Mouse (Mus musculus) kidney, postnatal 10 days (tissue): Measurements from ENCODE around the gene Rab3ip.
A peak's percentile ranks its signal among the peaks of the same experiment; 100 is the strongest.

Experiments used
- DNase-seq: peaks from one replicate; pipeline ENCODE4 v3.0.0; 2021; ENCODE audit warnings: mixed read lengths

The Rab3ip gene

DNA sequence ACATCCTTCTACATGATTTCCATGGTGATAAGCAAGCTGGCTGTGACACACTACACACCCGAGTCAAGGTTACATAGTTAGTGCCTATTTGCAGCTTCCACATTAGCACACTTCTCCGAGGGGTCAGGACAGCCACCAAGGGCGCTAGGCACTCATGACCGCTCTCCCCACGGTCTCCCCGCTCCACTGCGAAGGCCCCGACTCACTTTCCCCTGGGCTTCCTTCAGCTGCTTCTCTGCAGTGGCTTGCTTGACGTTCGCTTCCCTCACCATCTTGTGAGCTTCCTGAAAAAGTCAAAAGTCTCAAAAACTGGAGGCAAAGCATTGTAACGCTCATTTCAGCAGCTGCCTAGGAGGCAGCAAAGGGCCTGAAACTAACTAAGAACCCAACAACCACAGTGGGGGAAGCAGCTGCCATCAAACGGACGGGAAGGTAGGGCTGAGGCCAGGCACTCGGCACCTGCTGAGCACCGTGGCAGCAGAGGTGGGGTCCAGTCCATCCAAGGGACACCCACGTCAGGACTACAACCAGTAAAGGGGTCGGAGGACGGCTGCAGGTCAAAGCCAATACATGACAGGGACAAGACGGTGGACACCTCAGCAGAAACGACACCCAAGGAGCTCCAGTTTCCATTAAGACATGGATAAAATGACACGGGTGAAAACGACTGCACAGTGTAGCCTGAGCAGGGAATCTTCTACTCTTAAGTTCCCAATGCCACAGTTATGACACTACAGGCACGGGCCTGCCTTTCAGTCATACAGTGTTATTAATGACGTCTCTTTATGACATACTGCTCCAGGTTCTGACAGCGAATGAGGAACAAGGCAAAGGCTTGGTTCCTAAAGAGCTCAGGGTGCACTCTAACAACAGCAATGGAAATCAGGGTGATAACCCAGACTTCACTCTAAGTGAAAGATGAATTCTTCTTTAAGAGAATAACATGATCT, 30.9 kb downstream of the Rab3ip start:
- no peak for DNase-seq

DNA sequence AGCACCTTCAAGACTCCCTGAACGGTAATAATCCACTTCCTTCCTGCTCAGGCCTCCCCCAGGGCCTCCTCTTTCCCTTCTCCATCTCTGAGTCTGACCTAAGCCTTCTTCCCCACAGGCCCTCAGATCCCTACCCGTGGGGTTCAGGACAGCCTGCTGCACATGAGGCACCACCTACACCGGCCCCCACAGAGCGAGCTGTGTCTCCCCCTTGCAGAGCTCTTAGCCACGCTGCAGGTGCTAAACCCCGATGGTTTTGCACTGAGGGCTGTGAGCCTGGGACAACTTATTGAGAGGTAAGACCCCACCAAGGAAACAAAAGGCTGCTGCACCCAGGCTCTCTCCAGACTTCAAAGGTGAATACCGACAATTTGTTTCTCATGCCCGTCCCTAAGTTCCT, 34.0 kb downstream of the Rab3ip start:
- no peak for DNase-seq

DNA sequence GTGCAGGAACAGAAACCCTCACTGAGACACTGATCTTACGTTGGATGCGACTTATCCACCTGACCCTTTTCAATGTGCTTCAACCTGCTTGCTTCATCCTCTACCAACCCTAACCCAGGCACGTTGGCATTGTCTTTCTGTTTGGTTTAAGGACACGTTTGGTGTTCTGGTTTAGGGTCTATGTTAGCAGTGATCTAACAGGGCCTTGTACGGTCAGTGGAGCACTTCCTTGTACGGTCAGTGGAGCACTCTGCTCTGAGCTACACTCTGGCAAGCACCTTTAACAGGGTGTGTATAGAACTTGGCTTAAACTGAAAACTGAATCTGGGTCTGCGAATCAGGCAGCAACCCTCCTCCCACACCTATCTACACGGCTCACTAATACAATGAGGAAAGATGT, 35.3 kb downstream of the Rab3ip start:
- DNase-seq: no peak

DNA sequence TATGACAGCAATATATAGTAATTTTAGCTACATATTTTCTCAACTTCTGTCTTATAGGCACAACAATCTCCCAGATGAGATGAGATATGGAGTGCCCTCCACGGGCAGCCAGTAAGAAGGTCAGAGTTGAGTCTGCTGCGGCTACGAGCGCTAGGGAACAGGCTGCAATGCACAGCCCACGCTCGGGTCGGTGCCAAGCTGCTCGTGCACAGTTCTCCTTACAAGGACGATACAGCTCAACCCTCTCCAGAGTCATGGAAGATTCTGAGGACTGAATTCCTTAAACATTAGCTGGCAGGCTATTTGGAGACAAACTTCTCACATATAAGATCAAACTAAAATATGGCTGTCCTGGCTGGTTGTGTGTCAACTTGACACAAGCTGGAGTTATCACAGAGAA, 36.0 kb downstream of the Rab3ip start:
- no peak for DNase-seq

DNA sequence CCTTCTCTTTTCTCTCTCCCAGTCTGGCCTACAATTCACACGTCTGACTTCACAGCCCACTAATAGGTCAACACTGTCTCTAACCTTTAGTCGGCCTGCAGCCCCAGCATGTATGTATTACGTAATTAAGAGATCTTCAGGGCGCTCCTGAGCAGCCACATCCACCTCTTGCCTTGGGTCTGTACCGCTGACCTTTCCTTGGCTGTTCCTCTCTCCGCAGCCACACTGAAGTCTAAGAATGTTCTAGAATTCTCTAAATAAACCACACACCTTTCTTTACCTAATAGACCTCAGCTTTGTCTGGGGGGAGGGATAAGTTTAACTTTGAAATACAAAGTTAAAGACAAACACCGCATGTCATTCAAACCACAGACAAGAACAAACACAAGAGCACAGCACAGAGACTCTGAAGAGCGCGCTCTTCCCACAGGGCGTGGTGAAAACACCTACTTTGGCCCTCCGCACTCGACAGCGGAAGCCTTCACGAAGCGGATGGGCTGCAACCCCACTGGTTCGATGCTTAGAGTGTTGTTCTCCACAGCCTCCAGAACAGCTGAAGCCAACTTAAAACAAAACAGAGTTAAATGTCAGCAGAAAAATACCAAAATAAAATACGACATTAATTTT, 36.8 kb downstream of the Rab3ip start:
- no peak for DNase-seq

DNA sequence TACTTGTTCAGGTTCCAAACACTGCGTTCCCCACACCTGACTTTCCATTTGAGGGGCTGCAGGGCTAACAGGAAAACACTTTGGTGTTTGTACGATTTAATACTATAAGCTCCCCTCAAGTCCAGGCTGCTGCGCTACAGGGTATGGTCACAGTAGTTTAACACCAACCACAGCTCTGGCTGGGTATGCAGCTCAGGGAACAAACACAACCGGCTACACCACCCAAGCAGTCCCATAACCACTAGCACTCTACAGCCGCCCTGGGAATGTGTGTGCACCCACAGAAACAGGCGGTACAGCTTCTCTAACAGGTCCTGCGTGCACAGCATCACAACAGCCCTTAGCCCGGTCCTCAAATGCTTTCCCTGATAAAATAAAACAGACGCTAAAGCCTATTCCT, 37.7 kb downstream of the Rab3ip start:
- DNase-seq: no peak

DNA sequence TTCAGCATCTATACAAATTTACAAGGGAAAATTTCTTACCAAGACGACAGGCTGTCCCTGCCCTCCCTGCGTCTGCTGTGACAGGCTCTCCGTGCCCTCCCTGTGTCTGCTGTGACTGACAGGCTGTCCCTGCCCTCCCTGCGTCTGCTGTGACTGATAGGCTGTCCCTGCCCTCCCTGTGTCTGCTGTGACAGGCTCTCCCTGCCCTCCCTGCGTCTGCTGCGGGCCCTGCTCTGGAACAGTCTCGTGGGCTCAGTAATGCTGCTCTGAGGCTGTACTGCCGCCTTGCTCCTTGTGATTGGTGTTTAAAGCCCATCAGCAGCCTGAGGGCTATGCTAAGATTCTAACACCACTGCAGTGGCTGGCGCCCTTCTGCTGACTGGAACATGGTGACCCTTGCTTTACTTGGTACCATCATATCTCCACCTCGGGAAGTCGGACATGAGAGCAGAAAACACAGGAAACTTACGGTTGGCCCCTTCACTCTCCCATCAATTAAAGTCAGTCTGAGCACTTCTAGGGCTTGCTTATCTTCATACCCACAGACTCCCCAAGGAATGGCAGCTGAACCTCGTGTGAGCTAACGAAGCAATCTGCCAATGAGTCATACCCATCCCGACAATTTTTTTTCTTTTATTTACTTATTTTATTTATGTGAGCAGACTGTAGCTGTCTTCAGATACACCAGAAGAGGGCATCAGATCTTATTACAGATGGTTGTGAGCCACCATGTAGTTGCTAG, 41.5 kb downstream of the Rab3ip start:
- no peak for DNase-seq

DNA sequence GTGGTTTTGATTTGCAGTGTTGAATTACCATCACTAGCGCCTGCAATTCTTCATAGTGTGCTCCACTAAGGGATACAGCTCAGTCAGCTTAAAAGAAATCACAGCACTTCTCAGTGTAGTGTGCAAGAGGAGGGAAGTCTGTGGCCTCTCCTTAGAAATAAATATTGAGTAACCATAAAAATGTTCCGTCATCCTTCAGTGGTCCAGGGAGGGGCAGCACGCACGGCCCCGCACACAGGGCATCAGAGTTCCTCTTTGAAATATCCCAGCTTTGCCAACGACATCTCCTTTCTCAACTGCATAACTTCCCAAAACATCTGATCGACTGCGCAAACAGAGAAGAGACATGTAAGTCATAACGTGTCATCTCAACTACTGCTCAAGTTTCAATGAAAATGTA, 43.8 kb downstream of the Rab3ip start:
- no peak for DNase-seq

DNA sequence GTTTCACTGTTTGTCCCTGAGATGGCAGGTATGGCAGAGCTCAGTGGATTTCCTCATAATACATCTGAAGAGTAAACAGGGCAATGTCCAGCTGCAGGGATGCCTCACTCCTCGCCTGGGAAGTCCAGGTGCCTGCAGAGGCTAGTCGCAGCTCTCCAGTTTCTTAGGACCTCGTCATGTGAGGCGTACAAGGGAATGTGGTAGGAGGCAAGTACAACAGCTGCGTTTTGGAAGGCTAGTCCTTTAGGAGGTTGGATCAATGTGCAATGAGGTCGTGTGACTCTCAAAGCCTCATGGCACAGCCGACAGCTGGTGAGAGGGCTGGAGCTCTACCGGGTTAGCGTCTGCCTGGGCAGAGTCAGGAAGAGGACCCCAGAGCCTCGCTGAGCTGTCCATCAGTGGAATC, 46.1 kb downstream of the Rab3ip start:
- DNase-seq: no peak

DNA sequence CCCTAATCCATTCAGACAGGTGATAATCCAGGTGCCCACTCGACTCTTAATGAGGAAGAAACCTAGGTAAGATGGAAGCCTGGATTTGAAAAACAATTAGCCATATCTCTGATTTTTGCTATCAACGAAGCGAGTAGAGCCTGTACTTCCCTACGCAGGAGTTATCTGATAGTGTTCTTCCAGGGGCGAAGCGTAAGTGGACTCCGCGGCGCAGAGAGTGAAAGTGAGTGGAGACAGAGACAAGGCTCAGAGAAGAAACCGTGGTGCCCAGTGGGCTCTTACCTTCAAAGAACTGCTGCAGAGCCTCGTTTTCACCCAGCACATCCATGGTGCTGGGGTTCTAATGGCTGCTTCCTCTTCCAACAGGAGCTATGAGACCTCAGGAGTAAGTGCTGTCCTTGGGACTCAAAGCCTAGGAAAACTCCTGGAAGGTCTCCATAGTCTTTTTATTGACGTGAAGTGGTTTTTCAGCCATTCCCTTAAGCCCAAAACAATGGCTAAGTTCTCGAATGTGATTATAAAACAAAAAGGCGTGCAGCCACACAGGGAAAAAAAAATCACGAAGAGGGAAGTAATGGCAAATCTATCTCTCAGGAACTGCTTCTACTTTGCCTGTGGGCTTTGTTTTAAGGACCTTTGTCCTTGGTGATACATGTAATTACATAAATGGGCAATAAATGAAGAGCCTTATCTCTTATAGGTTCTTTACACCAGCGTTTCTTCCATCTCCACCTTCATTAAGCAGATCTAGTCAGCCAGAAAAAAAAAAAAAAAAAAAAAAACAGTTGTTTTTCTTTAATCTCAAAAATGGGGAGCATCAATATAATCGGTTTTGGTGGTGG, 54.0 kb downstream of the Rab3ip start, which contains the start of gene Myrfl:
Gene Myrfl (minus strand): TSS at position 584 of the 842 bp plus-strand sequence.
- no peak for DNase-seq

DNA sequence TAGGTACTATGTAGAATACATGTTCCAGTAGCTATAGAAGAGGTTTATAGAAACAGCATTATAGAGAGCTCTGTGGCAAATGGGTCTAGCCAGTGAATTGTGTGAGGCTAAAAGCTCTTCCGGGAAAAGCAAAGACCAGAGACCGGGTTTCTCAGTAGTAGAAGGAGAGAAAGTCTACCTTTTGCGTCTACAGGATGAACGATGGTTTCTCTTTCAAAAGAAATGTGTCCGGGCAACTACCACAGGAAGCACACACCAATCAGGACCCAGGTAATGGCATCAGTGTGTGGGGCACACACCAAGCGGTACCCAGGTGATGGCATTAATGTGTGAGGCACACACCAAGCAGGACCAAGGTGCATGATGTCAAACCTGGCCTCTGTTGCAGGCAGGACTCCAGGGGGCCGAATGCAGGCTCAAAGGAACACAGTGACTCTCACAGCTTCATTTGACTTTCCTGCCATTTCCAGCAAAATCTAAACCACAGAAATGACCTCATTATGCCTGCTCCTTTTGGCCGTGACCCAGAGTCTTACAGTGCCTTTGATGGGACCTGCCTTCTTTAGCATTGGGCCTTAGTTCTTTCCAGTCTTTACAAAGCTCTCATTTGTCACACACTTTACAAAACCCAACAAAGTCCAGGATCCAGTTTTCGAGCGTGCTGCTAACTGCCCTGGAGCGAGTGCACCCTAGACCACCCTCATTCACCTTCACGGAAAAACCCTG, 55.3 kb downstream of the Rab3ip start:
- no peak for DNase-seq

DNA sequence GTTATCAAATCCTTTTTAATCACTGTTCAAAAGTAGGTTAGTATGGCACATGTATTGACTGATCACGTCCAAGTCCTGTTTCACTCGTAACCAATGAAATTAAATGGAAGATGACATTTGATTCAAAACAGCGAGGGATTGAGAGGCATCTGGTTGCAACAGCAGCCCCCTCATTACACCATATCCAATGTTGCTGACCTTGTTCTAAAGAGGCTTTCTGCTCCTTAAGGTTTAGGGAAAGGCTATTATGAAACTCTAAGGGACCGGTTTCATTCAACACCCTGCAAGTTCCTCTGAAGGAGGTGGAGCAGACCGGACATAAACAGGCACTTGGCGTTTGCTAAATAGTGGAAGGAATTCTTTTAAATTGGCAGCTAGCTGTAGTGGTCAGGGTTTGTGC, 56.0 kb downstream of the Rab3ip start:
- DNase-seq: no peak

DNA sequence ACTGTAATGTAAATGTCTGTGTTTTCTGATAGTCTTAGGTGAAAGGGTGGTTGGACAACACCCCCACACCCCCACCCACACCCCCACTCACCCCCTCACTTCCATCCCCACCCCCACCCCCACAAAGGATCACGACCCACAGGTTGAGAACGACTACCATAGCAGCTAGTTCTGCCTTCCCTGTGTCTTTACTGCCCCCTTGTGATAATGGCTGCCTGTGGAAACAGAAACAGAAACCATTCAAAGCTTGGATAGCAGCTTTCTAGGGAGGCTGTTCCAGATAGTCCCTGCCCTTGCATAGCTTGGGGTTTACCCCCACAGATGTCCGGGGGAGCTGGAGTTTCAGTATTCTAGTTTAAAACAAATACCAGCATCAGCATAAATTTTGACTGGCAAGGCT, 56.8 kb downstream of the Rab3ip start:
- peak; percentile 53 for DNase-seq

DNA sequence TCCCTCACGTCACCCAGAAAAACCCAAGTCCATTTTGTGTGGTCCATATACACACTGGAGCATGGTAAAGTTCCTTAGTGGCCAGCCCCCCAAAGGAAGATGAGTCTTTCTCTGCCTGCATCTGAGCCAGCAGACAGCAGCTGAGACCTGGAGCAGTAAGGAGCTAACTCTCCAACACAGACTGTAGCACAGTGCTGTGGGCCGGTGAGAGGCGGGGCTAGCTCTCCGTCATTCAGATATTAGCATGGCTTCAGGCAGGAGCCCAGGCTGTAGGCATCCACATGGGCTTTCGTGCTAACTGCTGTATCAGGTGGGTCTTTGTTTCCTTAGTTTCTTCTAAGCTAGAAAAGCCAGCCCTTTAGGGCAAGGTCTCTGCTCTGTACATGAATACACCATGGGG, 60.0 kb downstream of the Rab3ip start:
- DNase-seq: no peak

DNA sequence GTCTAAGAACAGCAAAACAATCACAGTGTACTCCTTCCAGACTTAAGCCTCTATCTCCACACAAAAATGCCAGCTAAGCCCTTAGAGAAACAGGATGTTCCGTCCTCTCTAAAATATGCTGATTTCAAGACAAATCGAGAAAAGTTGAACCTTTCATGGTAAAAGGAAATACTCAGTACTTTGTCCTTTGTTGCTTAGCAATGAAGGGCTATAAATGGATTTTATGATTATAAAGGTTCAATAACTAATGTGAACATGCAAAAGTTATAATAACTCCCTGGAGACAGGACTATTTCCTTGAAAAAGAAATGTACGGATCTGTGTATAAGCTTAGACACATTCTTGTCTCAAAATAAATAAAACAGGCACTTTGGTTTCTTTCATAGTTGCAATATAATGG, 66.0 kb downstream of the Rab3ip start:
- no peak for DNase-seq

DNA sequence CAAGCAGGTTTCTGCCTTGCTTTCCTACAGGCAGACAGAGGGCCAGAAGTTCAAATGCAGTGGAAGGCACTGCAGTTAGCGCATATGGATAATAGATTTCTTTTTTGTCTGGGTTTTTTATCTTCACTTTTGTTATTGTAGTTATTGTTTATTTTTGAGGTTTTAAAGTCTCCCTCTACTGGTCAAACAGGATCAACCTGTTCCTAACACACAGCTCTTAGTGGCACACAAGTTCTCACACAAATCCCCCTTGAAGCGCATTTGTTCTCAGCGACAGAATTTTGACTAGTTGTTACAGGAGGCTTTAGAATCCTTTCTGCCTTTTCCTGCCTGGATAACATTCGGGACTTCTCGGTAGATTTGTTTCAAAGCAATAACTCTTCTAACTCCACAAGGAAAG, 67.0 kb downstream of the Rab3ip start:
- no peak for DNase-seq

DNA sequence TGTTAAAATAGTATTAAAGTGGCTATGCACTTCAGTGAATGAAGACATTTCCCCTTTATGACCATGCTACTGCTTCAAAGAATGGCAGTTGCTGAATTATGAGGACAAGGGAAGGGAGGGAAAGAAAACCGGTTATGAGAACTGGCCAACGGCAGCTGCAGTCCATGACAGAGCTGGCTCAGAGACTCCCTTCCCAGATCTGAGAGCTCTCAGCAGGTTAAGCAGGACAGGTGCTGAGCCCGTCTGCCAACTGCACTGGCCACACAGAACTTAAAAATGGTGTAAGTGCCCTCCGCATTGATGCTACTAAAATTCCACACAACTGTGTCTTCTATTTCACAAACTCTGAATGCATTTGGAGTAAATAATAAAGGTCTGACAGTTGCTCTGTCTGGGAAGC, 73.1 kb downstream of the Rab3ip start:
- DNase-seq: no peak

DNA sequence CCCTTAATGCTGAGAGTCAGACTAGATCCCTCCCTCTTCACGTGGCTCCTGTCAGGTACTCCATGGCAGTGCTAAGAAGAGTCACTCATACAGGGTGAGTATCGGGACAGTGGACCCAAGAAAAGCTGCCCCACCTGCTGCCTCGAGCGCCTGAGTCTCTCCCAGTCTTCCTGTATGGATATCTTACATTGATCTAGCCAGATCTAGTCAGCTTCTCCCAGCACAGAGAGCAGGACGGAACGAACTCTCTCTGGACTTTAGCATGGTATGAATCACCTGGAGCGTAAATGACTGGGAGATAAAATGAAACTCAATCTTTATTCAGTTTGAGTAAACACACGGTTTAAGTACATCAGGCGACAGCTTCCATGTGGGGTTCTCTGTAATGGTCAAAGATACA, 76.1 kb downstream of the Rab3ip start:
- no peak for DNase-seq

DNA sequence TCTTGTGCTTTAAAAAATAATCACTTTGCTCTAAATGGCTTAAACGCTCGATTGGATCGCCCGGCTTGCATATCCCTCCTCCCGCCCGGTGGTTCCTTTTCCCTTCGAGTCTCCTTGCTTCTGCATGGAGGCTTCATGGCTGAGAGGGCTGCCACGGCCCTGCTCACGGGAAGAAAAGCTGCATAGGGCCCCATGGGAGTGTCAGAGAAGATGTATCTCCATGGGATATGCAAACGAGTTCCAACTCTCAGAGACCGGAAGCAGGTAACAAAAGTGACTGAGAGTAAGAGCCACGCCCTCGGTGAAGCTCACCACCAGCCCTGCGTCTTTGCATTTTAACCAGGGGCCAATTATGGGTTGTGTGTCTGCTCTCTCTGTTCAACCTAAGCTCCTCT, 78.6 kb downstream of the Rab3ip start:
- no peak for DNase-seq

DNA sequence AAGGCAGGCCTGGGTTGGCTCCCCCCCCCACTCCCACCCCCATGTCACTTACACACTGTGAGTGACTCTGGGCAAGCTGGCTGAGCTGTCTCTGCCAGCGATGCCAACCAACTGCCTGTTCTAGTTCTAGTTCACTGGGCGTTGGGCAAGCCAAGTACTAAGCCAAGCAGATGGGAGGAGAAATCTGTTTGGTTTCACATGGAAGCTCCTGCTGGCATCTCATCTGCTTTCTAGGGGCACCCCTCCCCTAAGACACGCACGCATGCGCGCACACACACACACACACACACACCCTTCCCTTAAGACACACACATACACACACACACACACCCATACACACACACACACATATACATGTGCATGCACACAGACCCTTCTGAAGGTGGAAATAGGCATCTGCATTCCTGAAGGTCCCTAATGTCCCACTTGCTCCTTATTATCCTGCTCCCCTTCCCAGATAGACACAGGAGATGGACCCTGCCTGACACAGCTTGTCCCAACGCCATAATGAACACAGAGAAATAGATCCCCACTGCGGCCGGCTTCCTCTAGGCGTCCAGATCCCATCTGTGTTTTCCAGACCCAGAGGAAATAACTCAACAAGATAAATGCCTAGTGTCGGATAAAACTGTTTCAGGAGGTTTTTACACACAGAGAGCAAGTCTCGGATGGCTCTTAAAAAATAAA, 79.1 kb downstream of the Rab3ip start:
- DNase-seq: no peak

DNA sequence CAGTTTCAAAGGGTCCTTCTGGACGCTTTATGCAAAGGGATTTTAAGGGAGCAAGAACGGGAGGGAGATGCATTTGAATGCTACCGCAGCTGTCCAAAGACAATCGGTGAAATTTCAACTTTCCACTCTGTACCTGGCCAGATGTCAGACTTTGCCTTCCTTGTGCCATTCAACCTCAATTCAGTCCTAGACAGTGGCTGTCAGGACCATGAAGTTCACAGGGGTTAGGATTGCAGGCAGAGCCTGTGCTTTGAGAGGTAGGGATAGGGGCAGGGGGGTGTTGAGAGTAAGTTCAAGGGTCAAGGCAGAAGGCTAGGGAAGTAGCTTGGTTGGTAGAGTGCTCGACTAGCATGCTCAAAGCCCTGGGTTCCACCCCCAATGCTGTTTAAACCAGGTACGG, 79.8 kb downstream of the Rab3ip start:
- DNase-seq: no peak
